Mouse (Mus musculus) embryonic fibroblast, embryonic 13.5 days (primary cell): ENCODE data around the gene Nt5dc2.

Experiments
- CTCF ChIP-seq: IDR thresholded peaks from 2 replicates; pipeline ENCODE4 v1.5.1; 2011; ENCODE audit warnings: mild to moderate bottlenecking, control low read depth, low read length, moderate library complexity, borderline replicate concordance; ENCODE audit not compliant: insufficient read depth
- POLR2A ChIP-seq: IDR thresholded peaks from 2 replicates; pipeline ENCODE4 v1.6.1; 2011; ENCODE audit warnings: low read depth, mild to moderate bottlenecking, control low read depth, low read length, moderate library complexity

GRCm38 (mm10) chr14:31134015-31135000 is 3.5 kb downstream of the Nt5dc2 start:
- TF ChIP-seq CTCF: no peak
- no peak for TF ChIP-seq POLR2A
